Mouse (Mus musculus) kidney, adult 2 months (tissue): ENCODE data around the gene Tmem235. TPM values are rescaled to one million over a fixed set of nuclear protein-coding genes. Genes with fewer than 3 reads are reported as not detected.

Source experiments
- DNase-seq: peaks from one replicate; pipeline ENCODE4 v3.0.0; 2021
- H3K27ac ChIP-seq: fragments of 200-500 bp; 2 replicates; pipeline ENCODE4 v1.5.1; 2012; ENCODE audit warnings: low read depth, low read length, control low read depth, inconsistent platforms; ENCODE audit not compliant: insufficient read depth
- H3K27me3 ChIP-seq: fragments of 200-500 bp; replicated peaks from 2 replicates; pipeline ENCODE4 v1.6.1; 2012; ENCODE audit warnings: mild to moderate bottlenecking, moderate library complexity, low read length, inconsistent platforms; ENCODE audit not compliant: control insufficient read depth, insufficient read depth
- H3K36me3 ChIP-seq: fragments of 200-500 bp; 2 replicates; pipeline ENCODE4 v1.6.1; 2012; ENCODE audit warnings: mild to moderate bottlenecking, moderate library complexity, low read length, inconsistent platforms; ENCODE audit not compliant: control insufficient read depth, insufficient read depth
- H3K4me1 ChIP-seq: fragments of 200-500 bp; 2 replicates; pipeline ENCODE4 v1.6.1; 2011; ENCODE audit warnings: low read length; ENCODE audit not compliant: control insufficient read depth, insufficient read depth
- H3K4me3 ChIP-seq: fragments of 200-500 bp; 2 replicates; pipeline ENCODE4 v1.5.1; 2011; ENCODE audit warnings: mild to moderate bottlenecking, low read depth, low read length, control low read depth; ENCODE audit not compliant: insufficient read depth
- CTCF ChIP-seq: fragments of 200-500 bp; conservative IDR thresholded peaks from 2 replicates; pipeline ENCODE4 v1.5.1; 2011; ENCODE audit warnings: low read depth, mild to moderate bottlenecking, control low read depth, low read length, moderate library complexity, mixed read lengths; ENCODE audit not compliant: insufficient read depth, insufficient read length
- POLR2A ChIP-seq: fragments of 200-500 bp; IDR thresholded peaks from one replicate; pipeline ENCODE4 v1.6.1; 2011; ENCODE audit warnings: low read depth, low read length, control low read depth
- WGBS: fragments of 180-500 bp; shearing (Covaris S2); methylation state at CpG from one replicate; pipeline ENCODE4 v1.1.7; 2018; 5-methylcytosine and 5-hydroxymethylcytosine counted together
- polyA plus RNA-seq: library from polyadenylated mRNA; depleted of rRNA; stranded (reverse); fragments of >200 nt; gene quantifications from 2 replicates; pipeline ENCODE4 v1.2.3, GENCODE M21; 2012

Gene Tmem235
- polyA plus RNA-seq, 1 experiment: 0.08 TPM

GRCm38 (mm10) chr11:117881787-117882186, 21.2 kb downstream of the Tmem235 start:
- Histone ChIP-seq H3K27ac (no peak overlapping the region), H3K27me3 (no peaks in the 10 kb centered on the region), H3K4me3 (no peak overlapping the region), H3K4me1 (peaks cover 12% of the 10 kb centered on the region), H3K36me3 (no peaks in the 10 kb centered on the region)
- WGBS: 20% methylated on average over 8 of the region's 8 CpGs
- no peak for TF ChIP-seq POLR2A
- TF ChIP-seq CTCF: no peak
- peak; percentile 86 for DNase-seq

- TF ChIP-seq POLR2A: no peak
- no peak for TF ChIP-seq CTCF
- H3K27ac ChIP-seq: no peak overlapping the region
- no peak overlapping the region for H3K4me3 ChIP-seq
- H3K4me1 ChIP-seq: peaks cover 12% of the 10 kb centered on the region
- WGBS: 74% methylated on average over 1 of the region's 1 CpGs
- no peaks in the 10 kb centered on the region for H3K27me3 ChIP-seq
- no peaks in the 10 kb centered on the region for H3K36me3 ChIP-seq
- DNase-seq: peak; percentile 64
These were observed 21.7 kb downstream of the Tmem235 start for GRCm38 (mm10) chr11:117882208-117882607.

GRCm38 (mm10) chr11:117886000-117886399, 25.4 kb downstream of the Tmem235 start:
- H3K27me3 ChIP-seq: no peaks in the 10 kb centered on the region
- H3K4me1 ChIP-seq: peaks cover 4% of the 10 kb centered on the region; the same call in 1 of the 2 replicates
- no peak for TF ChIP-seq POLR2A
- TF ChIP-seq CTCF: no peak
- H3K4me3 ChIP-seq: no peak overlapping the region
- H3K27ac ChIP-seq: no peak overlapping the region
- no peaks in the 10 kb centered on the region for H3K36me3 ChIP-seq
- 32% methylated on average over 5 of the region's 5 CpGs for WGBS
- peak; percentile 53 for DNase-seq

GRCm38 (mm10) chr11:117888168-117888852, 27.8 kb downstream of the Tmem235 start:
- WGBS: 56% methylated on average over 20 of the region's 20 CpGs
- Histone ChIP-seq H3K4me1 (0 out of 2 replicates have a peak, but pooled peaks cover 4% of the 10 kb centered on the region), H3K4me3 (no peak overlapping the region), H3K36me3 (no peaks in the 10 kb centered on the region), H3K27me3 (no peaks in the 10 kb centered on the region), H3K27ac (no peak overlapping the region)
- TF ChIP-seq CTCF (no peak), POLR2A (no peak)
- no peak for DNase-seq

GRCm38 (mm10) chr11:117888853-117889822, 28.6 kb downstream of the Tmem235 start:
- Histone ChIP-seq H3K4me3 (no peak overlapping the region), H3K36me3 (no peaks in the 10 kb centered on the region), H3K27me3 (no peaks in the 10 kb centered on the region), H3K27ac (no peak overlapping the region), H3K4me1 (0 out of 2 replicates have a peak, but pooled peaks cover 4% of the 10 kb centered on the region)
- DNase-seq: no peak
- 36% methylated on average over 33 of the region's 33 CpGs for WGBS
- TF ChIP-seq POLR2A (no peak), CTCF (no peak)

- no peak overlapping the region for H3K27ac ChIP-seq
- DNase-seq: no peak
- no peak overlapping the region for H3K4me3 ChIP-seq
- H3K27me3 ChIP-seq: no peaks in the 10 kb centered on the region
- TF ChIP-seq POLR2A: no peak
- TF ChIP-seq CTCF: no peak
- WGBS: 59% methylated on average over 11 of the region's 11 CpGs
- 0 out of 2 replicates have a peak, but pooled peaks cover 4% of the 10 kb centered on the region for H3K4me1 ChIP-seq
- H3K36me3 ChIP-seq: no peaks in the 10 kb centered on the region
These were observed 29.4 kb downstream of the Tmem235 start for GRCm38 (mm10) chr11:117889887-117890340.
